Mouse (Mus musculus) forebrain, embryonic 10.5 days (tissue): ENCODE data around the gene 3110021N24Rik. TPM values are rescaled to one million over a fixed set of nuclear protein-coding genes. Genes with fewer than 3 reads are reported as not detected.
"Not testable (repeated sequence)": the region's sequence is repeated elsewhere in the genome, so short reads cannot be mapped to it uniquely, and the experiment has no call there.

ENCODE experiments used
- DNase-seq: peaks from one replicate; pipeline ENCODE4 v3.0.0-alpha.2; 2017; ENCODE audit warnings: low spot score; ENCODE audit errors: extremely low spot score
- H3K27ac ChIP-seq: fragments of 300-500 bp; sonication (generic); 2 replicates; pipeline ENCODE4 v1.5.1; 2016; ENCODE audit warnings: mild to moderate bottlenecking
- H3K27me3 ChIP-seq: fragments of 300-500 bp; sonication (generic); 2 replicates; pipeline ENCODE4 v1.6.1; 2016; ENCODE audit warnings: mild to moderate bottlenecking; ENCODE audit not compliant: poor library complexity, severe bottlenecking
- H3K36me3 ChIP-seq: fragments of 300-500 bp; sonication (generic); replicated peaks from 2 replicates; pipeline ENCODE4 v1.6.1; 2016; ENCODE audit warnings: mild to moderate bottlenecking, moderate library complexity
- H3K4me1 ChIP-seq: fragments of 300-500 bp; sonication (generic); 2 replicates; pipeline ENCODE4 v1.6.1; 2016
- H3K4me3 ChIP-seq: fragments of 300-500 bp; sonication (generic); 2 replicates; pipeline ENCODE4 v1.5.1; 2016; ENCODE audit warnings: mild to moderate bottlenecking, moderate library complexity
- H3K9me3 ChIP-seq: fragments of 300-500 bp; sonication (generic); 2 replicates; pipeline ENCODE4 v1.6.1; 2016; ENCODE audit warnings: mild to moderate bottlenecking, moderate library complexity
- WGBS: fragments of 180-500 bp; shearing (Covaris S2); methylation state at CpG from one replicate; pipeline ENCODE4 v1.1.7; 2016; 5-methylcytosine and 5-hydroxymethylcytosine counted together
- polyA plus RNA-seq: library from polyadenylated mRNA; unstranded; fragments of >200 nt; fragmentation: Nextera tagmentation; extraction: Ambion mirVana; gene quantifications from 2 replicates; pipeline ENCODE4 v1.2.1, GENCODE M21; 2016

The 3110021N24Rik gene
- polyA plus RNA-seq, result 1.5 and 1.8 TPM in 2 replicates

DNA sequence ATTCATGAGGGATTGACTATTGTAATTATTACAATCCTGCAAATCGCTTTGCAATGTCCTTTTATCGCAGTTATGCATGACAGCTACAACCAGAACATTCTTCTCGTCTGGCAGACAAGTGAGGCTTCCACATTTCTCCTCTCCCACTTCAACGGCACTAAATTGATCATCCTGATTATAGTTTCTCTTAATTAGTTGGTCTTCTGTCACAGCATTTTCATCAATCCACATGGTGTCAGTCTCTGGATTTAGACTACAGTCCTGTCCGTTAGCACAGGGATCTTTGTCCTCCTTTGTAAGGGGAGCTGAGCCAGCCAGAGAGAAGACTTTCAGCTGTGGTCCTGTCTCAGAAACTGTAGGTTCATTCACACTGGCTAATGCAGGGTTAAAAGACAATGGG is at the start of gene 3110021N24Rik:
3110021N24Rik (plus strand) TSS at position 301 of the 400 bp plus-strand sequence.
- Histone ChIP-seq H3K4me1 (no peaks in the 10 kb centered on the region), H3K27ac (no peak within 1 kb of the TSS), H3K27me3 (no peaks in the 10 kb centered on the region), H3K36me3 (peaks cover 55% of the 10 kb centered on the region), H3K9me3 (no peaks in the 10 kb centered on the region), H3K4me3 (no peak within 1 kb of the TSS)
- WGBS, result 90% methylated on average over 5 of the region's 5 CpGs
- no peak for DNase-seq

DNA sequence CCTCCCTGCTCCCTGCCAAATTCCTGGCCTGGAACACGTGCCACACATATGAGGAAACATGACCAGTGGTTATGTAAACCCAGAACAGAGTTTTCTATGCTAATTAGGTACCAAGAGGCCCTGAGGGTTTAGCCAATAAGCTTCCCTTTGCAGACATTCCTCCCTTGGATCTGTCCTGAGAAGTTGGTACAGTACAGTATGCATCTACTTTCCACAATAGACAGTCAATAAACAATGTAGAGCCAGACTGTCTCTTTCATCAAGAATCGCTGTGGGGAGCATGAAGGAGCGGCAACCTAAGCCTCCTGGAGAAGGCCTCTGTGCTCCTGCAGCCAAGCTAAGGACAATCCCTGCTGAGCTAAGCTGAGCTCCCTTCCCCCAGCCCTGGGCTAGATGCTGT is 33.3 kb upstream of the 3110021N24Rik start:
- Histone ChIP-seq H3K4me3 (no peak overlapping the region), H3K9me3 (peaks cover 6% of the 10 kb centered on the region), H3K27me3 (no peaks in the 10 kb centered on the region), H3K27ac (no peak overlapping the region), H3K36me3 (peaks cover 52% of the 10 kb centered on the region), H3K4me1 (no peaks in the 10 kb centered on the region)
- 50% methylated on average over 3 of the region's 3 CpGs for WGBS
- no peak for DNase-seq

DNA sequence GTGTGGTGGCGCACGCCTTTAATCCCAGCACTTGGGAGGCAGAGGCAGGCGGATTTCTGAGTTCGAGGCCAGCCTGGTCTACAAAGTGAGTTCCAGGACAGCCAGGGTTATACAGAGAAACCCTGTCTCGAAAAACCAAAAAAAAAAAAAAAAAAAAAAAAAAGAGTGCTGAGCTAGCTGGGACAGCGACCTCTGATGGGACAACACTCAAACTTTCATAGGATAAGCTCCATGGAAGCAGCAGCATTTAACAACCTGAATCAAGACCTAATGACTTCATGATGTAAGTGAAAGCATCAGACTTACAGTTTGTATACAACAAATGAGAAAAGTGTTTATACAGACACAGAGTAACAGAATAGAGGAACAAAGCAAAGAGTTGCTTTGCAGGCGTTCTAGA is 32.4 kb upstream of the 3110021N24Rik start:
- H3K4me3 ChIP-seq, H3K27me3 ChIP-seq, DNase-seq, H3K27ac ChIP-seq, H3K9me3 ChIP-seq, H3K4me1 ChIP-seq: not testable (repeated sequence)
- peaks cover 52% of the 10 kb centered on the region for H3K36me3 ChIP-seq
- WGBS, result 89% methylated on average over 6 of the region's 7 CpGs

DNA sequence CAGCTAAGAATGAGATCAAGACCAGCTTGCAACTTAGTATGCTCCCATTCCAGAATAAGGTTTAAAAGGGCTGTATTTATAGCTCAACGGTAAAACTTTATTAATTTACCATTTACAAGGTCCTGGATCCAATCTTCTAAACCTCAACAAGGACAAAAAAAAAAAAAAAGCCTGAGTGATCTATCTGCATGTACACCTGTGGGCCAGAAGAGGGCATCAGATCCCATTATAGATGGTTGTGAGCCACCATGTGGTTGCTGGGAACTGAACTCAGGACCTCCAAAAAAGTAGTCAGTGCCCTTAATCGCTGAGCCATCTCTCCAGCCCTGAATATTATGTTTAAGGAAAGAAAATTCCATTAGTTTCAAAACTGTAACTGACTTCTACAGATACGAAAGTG is 29.0 kb upstream of the 3110021N24Rik start:
- DNase-seq, result no peak
- peaks cover 6% of the 10 kb centered on the region for H3K9me3 ChIP-seq
- no peaks in the 10 kb centered on the region for H3K4me1 ChIP-seq
- H3K27me3 ChIP-seq, result no peaks in the 10 kb centered on the region
- H3K27ac ChIP-seq, result no peak overlapping the region
- peaks cover 49% of the 10 kb centered on the region for H3K36me3 ChIP-seq
- WGBS, result 91% methylated on average over 3 of the region's 3 CpGs
- H3K4me3 ChIP-seq, result no peak overlapping the region

DNA sequence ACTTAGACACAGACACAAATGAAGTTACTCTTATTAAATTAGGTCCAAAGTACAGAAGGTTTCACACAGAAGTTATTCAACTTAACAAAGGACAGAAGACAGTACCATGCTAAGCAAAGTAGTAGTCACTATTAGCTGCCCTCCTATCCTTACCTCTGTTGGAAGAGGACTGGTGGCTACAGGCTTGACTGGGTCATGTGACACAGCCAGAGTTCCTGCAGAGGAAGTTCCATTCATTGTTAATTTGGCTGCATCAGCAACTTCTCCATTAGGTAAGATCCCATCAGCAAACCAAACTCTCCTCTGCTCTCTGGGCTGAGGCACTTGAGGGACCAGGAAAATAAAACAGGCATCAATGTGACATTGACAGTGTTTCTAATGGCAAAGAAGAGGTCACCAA is 28.0 kb upstream of the 3110021N24Rik start:
- DNase-seq, result no peak
- no peaks in the 10 kb centered on the region for H3K27me3 ChIP-seq

DNA sequence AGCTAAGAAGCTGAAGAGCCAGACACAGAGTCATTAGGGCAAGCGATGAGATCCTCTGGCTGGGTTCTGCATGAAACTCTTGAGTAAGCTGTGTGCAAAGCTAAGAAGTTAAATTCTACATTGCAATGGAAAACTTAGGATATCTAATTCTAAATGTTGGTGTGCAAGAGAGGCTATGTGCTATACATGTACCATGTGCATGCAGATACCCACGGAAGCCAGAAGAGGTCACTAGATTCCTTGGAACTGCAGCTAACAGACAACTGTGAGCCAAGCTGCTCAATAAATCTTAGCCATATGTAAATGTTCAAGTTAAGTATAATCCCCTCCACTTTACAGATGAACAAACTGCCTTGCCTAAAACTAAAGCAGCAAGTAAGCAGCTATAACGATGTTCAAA is 22.5 kb upstream of the 3110021N24Rik start:
- Histone ChIP-seq H3K4me1 (no peaks in the 10 kb centered on the region), H3K4me3 (no peak overlapping the region), H3K9me3 (no peaks in the 10 kb centered on the region), H3K27ac (no peak overlapping the region), H3K27me3 (no peaks in the 10 kb centered on the region), H3K36me3 (peaks cover 10% of the 10 kb centered on the region)
- WGBS, result 59% methylated on average over 3 of the region's 3 CpGs
- no peak for DNase-seq

More for the DNA sequence above, 28.0 kb upstream of the 3110021N24Rik start:
- Histone ChIP-seq H3K9me3 (peaks cover 6% of the 10 kb centered on the region), H3K27ac (no peak overlapping the region), H3K4me1 (no peaks in the 10 kb centered on the region), H3K4me3 (no peak overlapping the region), H3K36me3 (peaks cover 46% of the 10 kb centered on the region)

DNA sequence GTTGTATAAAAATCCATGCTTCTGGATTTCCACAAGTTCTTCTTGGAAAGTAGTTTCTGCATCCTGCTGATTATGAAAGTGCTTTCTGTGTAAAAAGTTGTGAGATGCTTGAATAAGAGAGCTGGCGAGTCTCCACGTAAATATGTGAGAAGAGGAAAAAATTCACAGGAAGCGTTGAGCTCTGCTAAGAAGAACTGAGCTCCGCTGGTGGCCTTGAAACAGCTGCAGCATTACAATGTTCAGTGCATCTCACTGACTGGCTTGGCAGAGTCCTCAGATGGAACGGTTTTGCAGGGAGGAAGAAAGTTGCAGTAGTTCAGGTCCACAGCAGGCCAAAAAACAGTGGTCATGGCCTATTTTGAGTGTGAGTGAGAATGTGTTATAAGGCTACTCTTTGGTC is 11.2 kb upstream of the 3110021N24Rik start:
- Histone ChIP-seq H3K36me3 (peaks cover 27% of the 10 kb centered on the region), H3K4me3 (no peak overlapping the region)
- WGBS, result 93% methylated on average over 5 of the region's 5 CpGs

DNA sequence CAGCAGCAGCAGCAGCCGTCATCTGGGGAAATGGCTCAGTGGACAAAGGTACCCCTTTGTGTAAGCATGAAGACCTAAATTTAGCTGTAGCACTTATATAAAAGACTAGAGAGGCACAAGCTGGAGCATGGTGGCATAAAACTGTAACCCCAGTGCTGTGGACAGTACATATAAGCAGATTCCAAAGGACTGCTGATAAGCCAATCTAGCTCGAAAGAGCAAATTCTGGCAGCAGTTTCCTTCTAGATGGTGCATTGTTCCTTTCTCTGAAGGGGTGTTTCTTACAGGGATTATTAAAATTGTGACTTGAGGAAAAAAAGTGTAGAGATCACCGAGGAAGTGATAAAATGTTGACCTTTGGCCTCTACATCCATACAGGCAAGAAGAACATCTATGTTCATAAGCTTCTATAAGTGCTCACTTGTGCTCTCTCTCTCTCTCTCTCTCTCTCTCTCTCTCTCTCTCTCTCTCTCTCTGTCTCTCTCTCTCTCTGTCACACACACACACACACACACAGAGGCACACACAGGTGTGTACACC is 1.9 kb downstream of the 3110021N24Rik start:
- H3K9me3 ChIP-seq, result no peaks in the 10 kb centered on the region
- no peak overlapping the region for H3K4me3 ChIP-seq
- H3K4me1 ChIP-seq, result no peaks in the 10 kb centered on the region
- no peak overlapping the region for H3K27ac ChIP-seq
- 90% methylated on average over 3 of the region's 3 CpGs for WGBS
- DNase-seq, result no peak
- no peaks in the 10 kb centered on the region for H3K27me3 ChIP-seq
- H3K36me3 ChIP-seq, result peaks cover 56% of the 10 kb centered on the region

More for the DNA sequence above, 11.2 kb upstream of the 3110021N24Rik start:
- Histone ChIP-seq H3K9me3 (no peaks in the 10 kb centered on the region), H3K27ac (no peak overlapping the region), H3K27me3 (no peaks in the 10 kb centered on the region), H3K4me1 (no peaks in the 10 kb centered on the region)
- DNase-seq, result no peak

DNA sequence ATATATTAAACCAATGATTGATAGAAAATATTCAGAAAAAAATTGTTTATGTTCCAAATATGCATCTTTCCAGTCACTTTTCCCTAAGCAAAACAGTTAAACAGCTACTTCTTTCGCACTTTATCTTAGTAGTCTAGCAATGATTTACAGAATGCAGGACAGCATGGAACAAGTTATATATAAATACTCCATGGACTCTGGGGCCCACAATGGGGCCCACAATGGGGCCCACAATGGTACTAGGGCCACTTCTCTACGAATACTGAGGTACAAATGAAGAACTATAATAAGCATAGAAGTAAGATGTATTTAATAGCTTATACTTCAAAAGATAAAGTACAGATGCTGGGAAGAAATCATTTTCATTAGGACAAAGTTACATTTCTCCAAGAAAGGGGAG is 4.7 kb downstream of the 3110021N24Rik start:
- Histone ChIP-seq H3K27me3 (no peaks in the 10 kb centered on the region), H3K27ac (no peak overlapping the region)
- 92% methylated on average over 2 of the region's 2 CpGs for WGBS

DNA sequence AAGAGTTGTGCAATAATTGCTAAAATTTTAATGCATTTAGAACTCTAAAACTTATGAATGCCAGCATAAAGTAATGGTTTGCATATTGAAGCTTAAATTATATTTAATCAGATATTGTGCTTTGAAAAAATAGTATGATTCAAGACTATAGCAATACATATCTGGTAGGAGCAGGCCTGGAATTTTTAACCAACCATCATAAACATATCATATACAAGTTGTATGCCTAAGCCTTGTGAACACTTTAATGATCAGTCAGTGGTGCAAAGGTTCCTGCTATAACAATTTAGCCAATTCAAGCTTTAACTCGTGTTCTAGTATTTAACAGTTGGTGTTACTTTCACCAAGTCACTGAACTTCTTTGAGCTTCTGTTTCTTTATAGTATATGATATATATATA is 11.0 kb downstream of the 3110021N24Rik start:
- 86% methylated on average over 1 of the region's 1 CpGs for WGBS
- no peak for DNase-seq
- Histone ChIP-seq H3K36me3 (peaks cover 9% of the 10 kb centered on the region), H3K4me1 (peaks cover 9% of the 10 kb centered on the region), H3K4me3 (no peak overlapping the region), H3K27ac (no peak overlapping the region), H3K27me3 (no peaks in the 10 kb centered on the region), H3K9me3 (peaks cover 4% of the 10 kb centered on the region; the same call in 1 of the 2 replicates)

More for the DNA sequence above, 4.7 kb downstream of the 3110021N24Rik start:
- no peak for DNase-seq
- Histone ChIP-seq H3K4me1 (no peaks in the 10 kb centered on the region), H3K9me3 (no peaks in the 10 kb centered on the region), H3K36me3 (peaks cover 35% of the 10 kb centered on the region), H3K4me3 (no peak overlapping the region)

DNA sequence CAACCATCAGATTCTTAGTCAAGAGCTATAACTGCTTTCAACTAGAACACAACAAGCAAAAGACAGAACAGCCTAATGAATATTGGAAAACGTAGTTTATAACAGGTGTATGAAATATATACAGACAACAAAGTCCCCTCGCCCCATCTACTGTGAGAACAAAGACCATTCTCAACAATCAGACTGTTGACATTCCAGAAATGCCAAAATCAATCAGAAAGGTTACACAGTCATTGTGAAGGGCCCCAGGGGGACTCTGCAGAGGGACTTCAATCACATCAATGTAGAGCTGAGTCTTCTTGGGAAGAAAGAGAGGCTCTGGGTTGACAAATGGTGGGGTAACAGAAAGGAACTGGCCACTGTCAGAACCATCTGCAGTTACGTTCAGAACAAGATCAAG is 12.1 kb downstream of the 3110021N24Rik start:
- WGBS, result 50% methylated on average over 3 of the region's 3 CpGs
- H3K27me3 ChIP-seq, result no peaks in the 10 kb centered on the region
- peaks cover 4% of the 10 kb centered on the region; the same call in 1 of the 2 replicates for H3K9me3 ChIP-seq
- H3K27ac ChIP-seq, result no peak overlapping the region
- no peak for DNase-seq
- H3K36me3 ChIP-seq, result 0 out of 2 replicates have a peak, but pooled peaks cover 3% of the 10 kb centered on the region
- no peak overlapping the region for H3K4me3 ChIP-seq
- H3K4me1 ChIP-seq, result peaks cover 9% of the 10 kb centered on the region

DNA sequence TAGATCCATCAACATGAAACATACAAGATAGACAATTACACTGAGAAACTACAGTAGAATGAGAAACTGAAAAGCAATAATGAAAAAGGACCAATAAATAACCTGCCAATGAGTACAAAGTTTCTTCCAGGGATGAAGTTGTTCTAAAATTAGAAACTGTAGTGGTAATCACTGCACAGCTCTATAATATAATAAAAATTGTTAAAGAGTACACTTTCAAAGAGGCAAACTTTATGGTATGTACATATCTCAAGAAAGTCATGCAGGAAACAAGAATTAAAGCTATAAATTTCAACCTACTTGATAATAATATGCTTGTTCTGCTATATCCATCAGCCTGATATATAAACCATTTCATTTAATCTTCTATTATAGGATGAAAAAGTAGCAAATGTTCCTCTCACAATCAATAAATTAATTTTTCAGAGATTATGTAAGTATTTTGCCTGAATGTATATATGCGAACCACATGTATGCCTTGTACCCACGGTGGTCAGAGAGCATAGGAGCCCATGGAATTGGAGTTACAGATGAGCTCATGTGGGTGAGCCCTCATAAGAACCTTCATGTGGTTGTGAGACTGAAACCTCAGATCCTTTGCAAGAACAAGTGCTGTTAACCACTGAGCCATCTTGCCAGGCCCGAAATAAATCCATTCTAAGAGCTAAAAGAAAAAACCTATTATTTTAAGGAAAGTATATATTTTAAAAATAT is 26.9 kb downstream of the 3110021N24Rik start:
- Histone ChIP-seq H3K36me3 (no peaks in the 10 kb centered on the region), H3K9me3 (no peaks in the 10 kb centered on the region), H3K4me1 (no peaks in the 10 kb centered on the region), H3K27me3 (no peaks in the 10 kb centered on the region), H3K4me3 (no peak overlapping the region), H3K27ac (no peak overlapping the region)
- DNase-seq, result no peak
- 96% methylated on average over 3 of the region's 3 CpGs for WGBS

DNA sequence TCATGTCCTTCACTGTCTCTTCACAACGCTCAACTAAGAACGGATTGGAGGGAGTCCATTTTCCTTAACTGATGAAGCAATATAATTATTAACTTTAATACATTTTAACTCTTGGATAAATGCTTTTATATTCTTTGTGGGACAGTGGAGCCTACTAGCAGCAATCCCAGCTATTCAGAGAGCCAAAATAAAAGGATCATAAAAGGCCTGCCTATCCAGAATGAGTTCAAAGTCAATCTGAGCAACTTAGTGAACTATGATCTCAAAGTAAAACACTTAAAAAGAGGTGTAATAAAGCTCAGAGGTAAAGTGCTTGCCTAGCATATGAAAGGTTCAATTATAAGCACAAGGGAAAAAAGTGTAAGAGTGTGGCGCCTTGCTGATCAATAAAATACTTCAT is 40.1 kb downstream of the 3110021N24Rik start:
- Histone ChIP-seq H3K4me1 (no peaks in the 10 kb centered on the region), H3K27ac (no peak overlapping the region), H3K9me3 (no peaks in the 10 kb centered on the region), H3K36me3 (no peaks in the 10 kb centered on the region), H3K4me3 (no peak overlapping the region), H3K27me3 (no peaks in the 10 kb centered on the region)
- no peak for DNase-seq
- 97% methylated on average over 3 of the region's 3 CpGs for WGBS
